Mouse (Mus musculus) hindbrain, embryonic 10.5 days (tissue): ENCODE results near the gene Ect2l. TPM values are rescaled to one million over a fixed set of nuclear protein-coding genes. Genes with fewer than 3 reads are reported as not detected.

Experiments
- DNase-seq: peaks from one replicate; pipeline ENCODE4 v3.0.0-alpha.2; 2017; ENCODE audit warnings: low spot score
- H3K27ac ChIP-seq: fragments of 300-500 bp; sonication (generic); 2 replicates; pipeline ENCODE4 v1.5.1; 2016; ENCODE audit warnings: mild to moderate bottlenecking, moderate library complexity
- H3K27me3 ChIP-seq: fragments of 300-500 bp; sonication (generic); 2 replicates; pipeline ENCODE4 v1.6.1; 2016; ENCODE audit warnings: mild to moderate bottlenecking; ENCODE audit not compliant: poor library complexity, insufficient read depth, severe bottlenecking
- H3K36me3 ChIP-seq: fragments of 300-500 bp; sonication (generic); 2 replicates; pipeline ENCODE4 v1.6.1; 2016; ENCODE audit warnings: mild to moderate bottlenecking, moderate library complexity
- H3K4me1 ChIP-seq: fragments of 300-500 bp; sonication (generic); replicated peaks from 2 replicates; pipeline ENCODE4 v1.6.1; 2016; ENCODE audit warnings: mild to moderate bottlenecking
- H3K4me3 ChIP-seq: fragments of 300-500 bp; sonication (generic); 2 replicates; pipeline ENCODE4 v1.5.1; 2016; ENCODE audit warnings: mild to moderate bottlenecking, moderate library complexity
- H3K9me3 ChIP-seq: fragments of 300-500 bp; sonication (generic); 2 replicates; pipeline ENCODE4 v1.6.1; 2016; ENCODE audit warnings: mild to moderate bottlenecking, moderate library complexity
- WGBS: fragments of 180-500 bp; shearing (Covaris S2); methylation state at CpG from one replicate; pipeline ENCODE4 v1.1.7; 2016; 5-methylcytosine and 5-hydroxymethylcytosine counted together
- polyA plus RNA-seq: library from polyadenylated mRNA; unstranded; fragments of >200 nt; fragmentation: Nextera tagmentation; extraction: Ambion mirVana; gene quantifications from 2 replicates; pipeline ENCODE4 v1.2.1, GENCODE M21; 2016

The Ect2l gene
- polyA plus RNA-seq, 1 experiment from 2014 or later = 0.30 TPM

DNA sequence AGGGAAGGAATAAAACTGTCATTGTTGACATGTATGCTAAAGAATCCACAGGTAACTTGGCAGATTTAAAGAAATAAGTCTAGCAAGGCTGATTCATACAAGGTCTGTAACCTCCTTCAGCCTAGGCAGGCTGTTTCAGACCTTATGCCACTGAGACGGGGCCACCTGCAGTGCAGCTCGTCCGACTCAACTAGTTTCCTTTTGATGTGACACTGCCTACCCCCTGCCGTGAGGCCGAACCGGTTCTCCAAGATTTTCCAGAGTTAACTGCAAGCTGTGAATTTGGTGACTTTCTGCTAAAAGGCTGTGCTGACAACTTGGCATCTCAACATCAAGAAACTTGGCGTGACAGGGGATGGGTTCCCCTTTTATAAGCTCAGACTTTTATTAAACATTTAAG is 6.6 kb downstream of the Ect2l start:
- Histone ChIP-seq H3K9me3 (no peaks in the 10 kb centered on the region), H3K27me3 (no peaks in the 10 kb centered on the region), H3K27ac (no peak overlapping the region), H3K4me3 (no peak overlapping the region), H3K36me3 (no peaks in the 10 kb centered on the region), H3K4me1 (peaks cover 16% of the 10 kb centered on the region)
- DNase-seq = peak; percentile 19
- 3% methylated on average over 7 of the region's 7 CpGs for WGBS

GRCm38 (mm10) chr10:18202401-18202800 is 8.3 kb downstream of the Ect2l start:
- peaks cover 16% of the 10 kb centered on the region for H3K4me1 ChIP-seq
- DNase-seq = no peak
- WGBS = 89% methylated on average over 3 of the region's 3 CpGs
- no peak overlapping the region for H3K4me3 ChIP-seq
- H3K27me3 ChIP-seq = no peaks in the 10 kb centered on the region
- no peaks in the 10 kb centered on the region for H3K36me3 ChIP-seq
- no peak overlapping the region for H3K27ac ChIP-seq
- no peaks in the 10 kb centered on the region for H3K9me3 ChIP-seq

GRCm38 (mm10) chr10:18200656-18201055 is 10.0 kb downstream of the Ect2l start:
- Histone ChIP-seq H3K36me3 (no peaks in the 10 kb centered on the region), H3K27ac (no peak overlapping the region), H3K4me3 (no peak overlapping the region), H3K27me3 (no peaks in the 10 kb centered on the region), H3K9me3 (no peaks in the 10 kb centered on the region), H3K4me1 (peaks cover 19% of the 10 kb centered on the region)
- no peak for DNase-seq
- 69% methylated on average over 9 of the region's 9 CpGs for WGBS

- Histone ChIP-seq H3K4me3 (no peak overlapping the region), H3K4me1 (peaks cover 20% of the 10 kb centered on the region), H3K36me3 (no peaks in the 10 kb centered on the region), H3K9me3 (no peaks in the 10 kb centered on the region), H3K27ac (no peak overlapping the region), H3K27me3 (no peaks in the 10 kb centered on the region)
- WGBS = 88% methylated on average over 4 of the region's 4 CpGs
- DNase-seq = no peak
Observed at GRCm38 (mm10) chr10:18199919-18200318, 10.8 kb downstream of the Ect2l start.

DNA sequence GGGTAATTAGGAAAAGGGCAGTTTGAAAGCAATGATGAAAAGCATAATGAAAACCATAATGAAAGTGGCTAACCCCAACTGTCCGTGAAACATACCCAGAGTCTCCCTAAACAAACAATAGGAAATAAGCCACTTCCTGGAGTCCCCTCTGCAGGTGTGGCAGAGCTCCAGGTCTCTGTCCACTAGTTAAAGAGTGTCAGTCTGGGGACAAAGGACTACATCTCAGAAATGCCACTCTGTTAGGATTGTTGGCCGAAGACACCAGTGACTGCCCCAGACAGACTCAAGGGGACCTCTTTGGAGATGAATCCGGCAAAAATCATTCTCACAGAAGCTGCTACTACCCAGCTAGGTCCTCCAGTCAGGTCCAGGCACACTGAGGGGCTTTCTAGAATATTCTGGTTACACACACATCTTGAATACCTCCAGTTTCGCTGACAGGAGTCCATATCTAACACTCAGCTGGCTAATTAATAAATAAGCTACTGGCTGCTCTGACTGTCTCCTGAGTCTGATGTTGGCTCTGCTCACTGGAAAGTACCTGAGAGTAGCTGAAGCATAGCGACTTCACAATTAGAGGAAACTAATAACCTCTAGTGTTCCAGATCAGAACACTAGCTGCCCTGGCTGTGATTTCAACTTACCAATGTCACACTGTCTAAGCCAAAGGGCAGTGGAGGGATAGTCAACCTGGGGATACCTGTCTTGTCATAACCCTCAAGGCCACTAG is 12.2 kb downstream of the Ect2l start:
- DNase-seq = no peak
- 93% methylated on average over 5 of the region's 5 CpGs for WGBS

GRCm38 (mm10) chr10:18197206-18197979 is 13.3 kb downstream of the Ect2l start:
- Histone ChIP-seq H3K27ac (no peak overlapping the region), H3K36me3 (no peaks in the 10 kb centered on the region), H3K9me3 (no peaks in the 10 kb centered on the region), H3K4me1 (peaks cover 19% of the 10 kb centered on the region), H3K4me3 (peak overlapping the region; percentile 28), H3K27me3 (no peaks in the 10 kb centered on the region)
- WGBS = 58% methylated on average over 14 of the region's 14 CpGs
- DNase-seq = peak; percentile 58

More for the DNA sequence above, 12.2 kb downstream of the Ect2l start:
- no peaks in the 10 kb centered on the region for H3K9me3 ChIP-seq
- H3K27ac ChIP-seq = no peak overlapping the region
- no peak overlapping the region for H3K4me3 ChIP-seq
- peaks cover 19% of the 10 kb centered on the region for H3K4me1 ChIP-seq
- no peaks in the 10 kb centered on the region for H3K36me3 ChIP-seq
- H3K27me3 ChIP-seq = no peaks in the 10 kb centered on the region

DNA sequence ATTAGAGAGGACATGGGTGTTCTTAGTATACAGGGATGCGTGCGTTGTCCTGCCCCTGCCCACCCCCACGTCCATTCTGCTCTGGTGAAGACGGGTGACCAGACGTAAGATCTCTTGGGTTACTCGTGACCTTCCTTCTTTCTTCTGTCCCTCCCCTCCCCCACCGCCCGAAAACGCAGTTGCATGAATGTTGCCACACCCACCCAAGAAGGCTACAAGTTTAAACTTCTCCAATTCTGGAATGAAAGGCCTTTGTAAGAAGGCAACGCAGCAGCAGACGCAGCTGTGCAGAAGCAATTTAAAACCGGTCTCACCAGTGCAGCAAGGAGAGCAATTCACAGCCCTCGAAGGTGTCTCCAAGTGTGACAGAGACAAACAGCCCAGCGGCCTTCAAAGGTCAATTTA is 16.0 kb downstream of the Ect2l start:
- H3K4me3 ChIP-seq = no peak overlapping the region
- peak; percentile 24 for DNase-seq
- H3K27ac ChIP-seq = 0 out of 2 replicates have a peak overlapping the region, but pooled peaks have one; percentile 45
- H3K36me3 ChIP-seq = no peaks in the 10 kb centered on the region
- peaks cover 8% of the 10 kb centered on the region for H3K4me1 ChIP-seq
- no peaks in the 10 kb centered on the region for H3K27me3 ChIP-seq
- 59% methylated on average over 14 of the region's 14 CpGs for WGBS
- H3K9me3 ChIP-seq = no peaks in the 10 kb centered on the region

- 80% methylated on average over 11 of the region's 11 CpGs for WGBS
- no peak overlapping the region for H3K27ac ChIP-seq
- H3K9me3 ChIP-seq = no peaks in the 10 kb centered on the region
- no peaks in the 10 kb centered on the region for H3K27me3 ChIP-seq
- no peak for DNase-seq
- peaks cover 8% of the 10 kb centered on the region; the same call in 1 of the 2 replicates for H3K4me1 ChIP-seq
- H3K36me3 ChIP-seq = no peaks in the 10 kb centered on the region
- no peak overlapping the region for H3K4me3 ChIP-seq
Observed at GRCm38 (mm10) chr10:18194156-18194555, 16.5 kb downstream of the Ect2l start.

DNA sequence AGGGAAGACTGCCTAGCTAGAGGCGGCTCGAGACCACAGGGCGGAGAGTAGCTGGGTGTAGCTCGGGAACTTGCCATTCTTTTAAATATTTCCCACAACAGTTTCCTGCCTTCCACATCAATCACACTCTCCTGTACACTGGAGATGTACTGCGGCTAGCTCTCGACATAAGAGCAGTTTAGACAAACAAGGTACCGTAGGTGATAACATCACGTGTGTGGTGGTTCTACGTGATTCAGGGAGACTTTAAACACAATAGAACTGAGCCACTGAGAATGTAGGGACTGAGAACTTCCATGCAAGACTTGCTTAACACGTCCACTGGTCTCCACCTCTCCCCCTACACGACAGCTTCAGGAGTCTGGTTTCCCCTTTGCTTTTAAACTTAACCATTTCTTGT is 17.5 kb downstream of the Ect2l start:
- no peak overlapping the region for H3K27ac ChIP-seq
- H3K36me3 ChIP-seq = no peaks in the 10 kb centered on the region
- DNase-seq = no peak
- no peak overlapping the region for H3K4me3 ChIP-seq
- no peaks in the 10 kb centered on the region for H3K27me3 ChIP-seq
- H3K4me1 ChIP-seq = peaks cover 8% of the 10 kb centered on the region; the same call in 1 of the 2 replicates
- no peaks in the 10 kb centered on the region for H3K9me3 ChIP-seq
- WGBS = 85% methylated on average over 11 of the region's 11 CpGs

GRCm38 (mm10) chr10:18191706-18192105 is 19.0 kb downstream of the Ect2l start:
- H3K4me3 ChIP-seq = no peak overlapping the region
- peaks cover 8% of the 10 kb centered on the region; the same call in 1 of the 2 replicates for H3K4me1 ChIP-seq
- H3K27me3 ChIP-seq = no peaks in the 10 kb centered on the region
- H3K9me3 ChIP-seq = no peaks in the 10 kb centered on the region
- no peak for DNase-seq
- no peak overlapping the region for H3K27ac ChIP-seq
- no peaks in the 10 kb centered on the region for H3K36me3 ChIP-seq
- 77% methylated on average over 8 of the region's 8 CpGs for WGBS

GRCm38 (mm10) chr10:18189498-18189897 is 21.2 kb downstream of the Ect2l start:
- H3K27ac ChIP-seq = no peak overlapping the region
- no peak for DNase-seq
- 83% methylated on average over 4 of the region's 4 CpGs for WGBS
- no peak overlapping the region for H3K4me3 ChIP-seq
- H3K27me3 ChIP-seq = no peaks in the 10 kb centered on the region
- H3K36me3 ChIP-seq = no peaks in the 10 kb centered on the region
- H3K9me3 ChIP-seq = no peaks in the 10 kb centered on the region
- 0 out of 2 replicates have a peak, but pooled peaks cover 2% of the 10 kb centered on the region for H3K4me1 ChIP-seq

DNA sequence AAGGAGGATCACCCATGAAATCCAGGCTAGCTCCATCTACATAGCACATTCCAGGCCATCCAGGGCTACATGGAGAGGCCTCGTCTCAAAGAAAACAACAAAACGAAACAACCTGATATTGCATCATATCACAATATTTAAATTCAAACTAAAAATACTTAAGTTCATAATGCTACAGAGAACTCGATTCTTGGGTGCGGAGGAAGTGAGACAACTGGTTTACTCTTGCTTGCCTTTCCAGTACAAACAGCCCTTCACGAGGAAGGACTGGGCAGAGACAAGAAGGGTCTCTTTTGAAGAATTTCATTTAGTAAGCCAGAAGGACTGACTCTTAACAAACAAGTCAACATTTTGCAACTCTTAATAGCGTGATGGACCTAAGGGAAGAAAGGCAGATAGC is 22.1 kb downstream of the Ect2l start:
- DNase-seq = no peak
- H3K36me3 ChIP-seq = no peaks in the 10 kb centered on the region
- 83% methylated on average over 6 of the region's 6 CpGs for WGBS
- H3K27ac ChIP-seq = no peak overlapping the region
- H3K9me3 ChIP-seq = no peaks in the 10 kb centered on the region
- no peak overlapping the region for H3K4me3 ChIP-seq
- 0 out of 2 replicates have a peak, but pooled peaks cover 2% of the 10 kb centered on the region for H3K4me1 ChIP-seq
- no peaks in the 10 kb centered on the region for H3K27me3 ChIP-seq

- Histone ChIP-seq H3K27ac (no peak overlapping the region), H3K4me1 (0 out of 2 replicates have a peak, but pooled peaks cover 2% of the 10 kb centered on the region), H3K9me3 (no peaks in the 10 kb centered on the region), H3K4me3 (no peak overlapping the region), H3K27me3 (no peaks in the 10 kb centered on the region), H3K36me3 (no peaks in the 10 kb centered on the region)
- 86% methylated on average over 5 of the region's 5 CpGs for WGBS
- no peak for DNase-seq
Observed at GRCm38 (mm10) chr10:18182246-18182645, 28.4 kb downstream of the Ect2l start.
